Mouse (Mus musculus) neural tube, embryonic 12.5 days (tissue): ENCODE data around the gene Sf3a3. TPM values are rescaled to one million over a fixed set of nuclear protein-coding genes. Genes with fewer than 3 reads are reported as not detected.

Experiments used
- ATAC-seq: fragments of 200-750 bp; cut with Nextera tagmentation; 2 replicates; pipeline ENCODE4 v1.8.0; 2017; ENCODE audit warnings: low read depth, mild to moderate bottlenecking, moderate TSS enrichment, moderate library complexity; ENCODE audit not compliant: low FRiP score
- H3K27ac ChIP-seq: fragments of 300-500 bp; sonication (generic); 2 replicates; pipeline ENCODE4 v1.5.1; 2016
- H3K27me3 ChIP-seq: fragments of 300-500 bp; sonication (generic); replicated peaks from 2 replicates; pipeline ENCODE4 v1.6.1; 2016; ENCODE audit warnings: mild to moderate bottlenecking
- H3K36me3 ChIP-seq: fragments of 300-500 bp; sonication (generic); 2 replicates; pipeline ENCODE4 v1.6.1; 2016; ENCODE audit warnings: mild to moderate bottlenecking
- H3K4me1 ChIP-seq: fragments of 300-500 bp; sonication (generic); 2 replicates; pipeline ENCODE4 v1.6.1; 2016
- H3K4me2 ChIP-seq: fragments of 300-500 bp; sonication (generic); replicated peaks from 2 replicates; pipeline ENCODE4 v1.6.1; 2016; ENCODE audit warnings: mild to moderate bottlenecking
- H3K4me3 ChIP-seq: fragments of 300-500 bp; sonication (generic); 2 replicates; pipeline ENCODE4 v1.5.1; 2016
- H3K9ac ChIP-seq: fragments of 300-500 bp; sonication (generic); 2 replicates; pipeline ENCODE4 v1.6.1; 2016; ENCODE audit warnings: mild to moderate bottlenecking
- H3K9me3 ChIP-seq: fragments of 300-500 bp; sonication (generic); 2 replicates; pipeline ENCODE4 v1.6.1; 2016; ENCODE audit warnings: mild to moderate bottlenecking
- WGBS: fragments of 180-500 bp; shearing (Covaris S2); methylation state at CpG from one replicate; pipeline ENCODE4 v1.1.7; 2016; 5-methylcytosine and 5-hydroxymethylcytosine counted together
- polyA plus RNA-seq: library from polyadenylated mRNA; unstranded; fragments of >200 nt; fragmentation: Nextera tagmentation; extraction: Ambion mirVana; gene quantifications from 2 replicates; pipeline ENCODE4 v1.2.1, GENCODE M21; 2016

Gene Sf3a3
- polyA plus RNA-seq, 1 experiment from 2014 or later: 162 TPM

GRCm38 (mm10) chr4:124751300-124752250 is 37.0 kb downstream of the Sf3a3 start:
- under 1% methylated on average over 75 of the region's 75 CpGs for WGBS
- Histone ChIP-seq H3K9me3 (no peaks in the 10 kb centered on the region), H3K27me3 (no peaks in the 10 kb centered on the region; the same call in 1 of the 2 replicates), H3K36me3 (no peaks in the 10 kb centered on the region), H3K4me3 (peak overlapping the region; percentile 77), H3K4me2 (peak overlapping the region; percentile 97), H3K27ac (no peak overlapping the region), H3K4me1 (peaks cover 13% of the 10 kb centered on the region), H3K9ac (peak overlapping the region; percentile 72)
- ATAC-seq: peak; percentile 99

- Histone ChIP-seq H3K27ac (no peak overlapping the region), H3K4me2 (peak overlapping the region; percentile 97), H3K9ac (peak overlapping the region; percentile 72), H3K9me3 (no peaks in the 10 kb centered on the region), H3K4me3 (peak overlapping the region; percentile 77), H3K4me1 (peaks cover 13% of the 10 kb centered on the region), H3K36me3 (no peaks in the 10 kb centered on the region), H3K27me3 (no peaks in the 10 kb centered on the region; the same call in 1 of the 2 replicates)
- 21% methylated on average over 15 of the region's 15 CpGs for WGBS
- ATAC-seq: no peak
Measured at GRCm38 (mm10) chr4:124752281-124753199, 38.0 kb downstream of the Sf3a3 start.

GRCm38 (mm10) chr4:124755526-124755925 is 41.0 kb downstream of the Sf3a3 start:
- H3K27ac ChIP-seq: no peak overlapping the region
- 76% methylated on average over 7 of the region's 7 CpGs for WGBS
- ATAC-seq: no peak
- H3K9ac ChIP-seq: peak overlapping the region; percentile 17; the same call in 1 of the 2 replicates
- no peaks in the 10 kb centered on the region for H3K27me3 ChIP-seq
- H3K36me3 ChIP-seq: peaks cover 4% of the 10 kb centered on the region; the same call in 1 of the 2 replicates
- H3K4me3 ChIP-seq: no peak overlapping the region
- H3K9me3 ChIP-seq: no peaks in the 10 kb centered on the region
- peaks cover 13% of the 10 kb centered on the region for H3K4me1 ChIP-seq
- H3K4me2 ChIP-seq: no peak overlapping the region

- H3K4me2 ChIP-seq: no peak overlapping the region
- no peaks in the 10 kb centered on the region for H3K27me3 ChIP-seq
- peaks cover 4% of the 10 kb centered on the region; the same call in 1 of the 2 replicates for H3K36me3 ChIP-seq
- 92% methylated on average over 7 of the region's 7 CpGs for WGBS
- H3K27ac ChIP-seq: no peak overlapping the region
- H3K9ac ChIP-seq: no peak overlapping the region
- no peaks in the 10 kb centered on the region for H3K4me1 ChIP-seq
- ATAC-seq: no peak
- H3K4me3 ChIP-seq: no peak overlapping the region
- no peaks in the 10 kb centered on the region for H3K9me3 ChIP-seq
Measured at GRCm38 (mm10) chr4:124759305-124759811, 44.8 kb downstream of the Sf3a3 start.

GRCm38 (mm10) chr4:124761201-124761600 is 46.6 kb downstream of the Sf3a3 start:
- Histone ChIP-seq H3K9me3 (no peaks in the 10 kb centered on the region), H3K36me3 (peaks cover 4% of the 10 kb centered on the region; the same call in 1 of the 2 replicates), H3K27ac (no peak overlapping the region), H3K4me1 (no peaks in the 10 kb centered on the region), H3K4me2 (no peak overlapping the region), H3K27me3 (no peaks in the 10 kb centered on the region), H3K9ac (no peak overlapping the region), H3K4me3 (no peak overlapping the region)
- no peak for ATAC-seq
- WGBS: 60% methylated on average over 1 of the region's 1 CpGs

GRCm38 (mm10) chr4:124762858-124763452 is 48.4 kb downstream of the Sf3a3 start:
- Histone ChIP-seq H3K4me2 (no peak overlapping the region), H3K27ac (no peak overlapping the region), H3K4me1 (no peaks in the 10 kb centered on the region), H3K27me3 (no peaks in the 10 kb centered on the region), H3K36me3 (peaks cover 4% of the 10 kb centered on the region; the same call in 1 of the 2 replicates), H3K9me3 (no peaks in the 10 kb centered on the region), H3K9ac (no peak overlapping the region), H3K4me3 (no peak overlapping the region)
- ATAC-seq: no peak
- 91% methylated on average over 6 of the region's 6 CpGs for WGBS

- no peaks in the 10 kb centered on the region for H3K27me3 ChIP-seq
- WGBS: 92% methylated on average over 23 of the region's 23 CpGs
- ATAC-seq: no peak
Measured at GRCm38 (mm10) chr4:124765802-124766565, 51.4 kb downstream of the Sf3a3 start.

GRCm38 (mm10) chr4:124766566-124766940 is 52.0 kb downstream of the Sf3a3 start:
- H3K27ac ChIP-seq: no peak overlapping the region
- no peaks in the 10 kb centered on the region for H3K9me3 ChIP-seq
- H3K27me3 ChIP-seq: no peaks in the 10 kb centered on the region
- H3K4me2 ChIP-seq: no peak overlapping the region
- H3K36me3 ChIP-seq: no peaks in the 10 kb centered on the region
- ATAC-seq: no peak
- 92% methylated on average over 2 of the region's 2 CpGs for WGBS
- no peaks in the 10 kb centered on the region for H3K4me1 ChIP-seq
- H3K4me3 ChIP-seq: no peak overlapping the region
- no peak overlapping the region for H3K9ac ChIP-seq

More at GRCm38 (mm10) chr4:124765802-124766565, 51.4 kb downstream of the Sf3a3 start:
- H3K27ac ChIP-seq: no peak overlapping the region
- no peaks in the 10 kb centered on the region for H3K4me1 ChIP-seq
- no peak overlapping the region for H3K4me3 ChIP-seq
- no peaks in the 10 kb centered on the region for H3K9me3 ChIP-seq
- H3K4me2 ChIP-seq: no peak overlapping the region
- H3K36me3 ChIP-seq: no peaks in the 10 kb centered on the region
- H3K9ac ChIP-seq: no peak overlapping the region

GRCm38 (mm10) chr4:124768963-124769591 is 54.5 kb downstream of the Sf3a3 start:
- no peak overlapping the region for H3K27ac ChIP-seq
- H3K4me3 ChIP-seq: no peak overlapping the region
- H3K4me2 ChIP-seq: no peak overlapping the region
- H3K9ac ChIP-seq: no peak overlapping the region
- no peaks in the 10 kb centered on the region for H3K4me1 ChIP-seq
- H3K27me3 ChIP-seq: no peaks in the 10 kb centered on the region
- ATAC-seq: no peak
- H3K9me3 ChIP-seq: no peaks in the 10 kb centered on the region
- no peaks in the 10 kb centered on the region for H3K36me3 ChIP-seq
- 89% methylated on average over 13 of the region's 13 CpGs for WGBS

GRCm38 (mm10) chr4:124770624-124771023 is 56.0 kb downstream of the Sf3a3 start:
- Histone ChIP-seq H3K4me1 (no peaks in the 10 kb centered on the region), H3K36me3 (no peaks in the 10 kb centered on the region), H3K4me2 (no peak overlapping the region), H3K9me3 (no peaks in the 10 kb centered on the region), H3K27ac (no peak overlapping the region), H3K27me3 (no peaks in the 10 kb centered on the region), H3K4me3 (no peak overlapping the region), H3K9ac (no peak overlapping the region)
- no peak for ATAC-seq
- WGBS: 84% methylated on average over 5 of the region's 5 CpGs

GRCm38 (mm10) chr4:124772125-124772524 is 57.5 kb downstream of the Sf3a3 start:
- Histone ChIP-seq H3K4me2 (no peak overlapping the region), H3K4me3 (no peak overlapping the region), H3K27me3 (no peaks in the 10 kb centered on the region), H3K9me3 (no peaks in the 10 kb centered on the region), H3K9ac (no peak overlapping the region), H3K36me3 (no peaks in the 10 kb centered on the region), H3K27ac (no peak overlapping the region), H3K4me1 (no peaks in the 10 kb centered on the region)
- WGBS: 67% methylated on average over 4 of the region's 4 CpGs
- no peak for ATAC-seq
